Mouse (Mus musculus): ENCODE results near the gene Gabpb1.

DNA sequence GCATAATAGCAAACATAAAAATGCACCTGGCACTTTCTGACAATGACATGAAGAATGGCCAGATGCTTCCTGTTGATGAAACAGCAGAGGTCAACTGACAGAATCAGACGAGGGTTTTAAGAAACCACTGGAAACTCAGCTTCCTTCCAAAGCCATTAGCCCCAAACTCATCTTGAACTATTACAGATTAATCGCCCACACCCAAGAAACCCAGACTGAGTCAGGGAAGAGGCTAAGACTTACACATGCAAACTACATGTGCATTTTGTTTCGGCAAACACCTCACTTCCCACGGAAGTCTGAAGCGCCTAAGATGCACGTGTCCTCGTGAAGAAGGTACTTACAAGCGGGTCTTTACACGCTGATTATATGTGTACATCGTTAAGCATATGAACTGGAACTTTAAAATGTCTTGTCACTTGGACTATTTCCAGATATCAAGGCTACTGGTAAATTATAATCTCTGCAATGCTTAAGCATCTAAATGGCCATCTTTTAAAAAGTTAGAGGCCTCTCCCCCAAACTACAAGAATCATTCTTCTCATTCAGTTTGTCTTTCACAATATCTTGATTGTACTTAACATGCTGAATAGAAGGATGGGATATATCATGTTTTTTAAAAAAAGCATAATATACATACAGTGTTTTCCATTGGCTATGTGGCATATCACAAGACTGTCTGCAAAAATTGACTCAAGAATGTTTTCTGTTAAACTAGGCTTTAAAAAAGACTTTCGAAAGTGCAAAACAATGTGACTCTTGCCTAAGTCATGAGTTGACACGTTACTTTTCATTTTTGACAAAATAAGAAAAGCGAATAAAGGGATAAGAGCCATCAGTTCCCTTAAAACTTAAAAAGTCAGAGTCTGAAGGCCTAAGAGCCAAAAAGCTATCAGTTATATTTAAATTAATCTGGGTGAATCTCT is 2.6 kb downstream of the Gabpb1 start:
- no peak for TF ChIP-seq GATA1 (IDR thresholded peaks at IDR 0.05; ENCODE audit: borderline replicate concordance, low read length)
- no peak for TF ChIP-seq FLI1 (IDR thresholded peaks at IDR 0.05; ENCODE audit: low read length)
